Mouse (Mus musculus) heart, postnatal 4 days (tissue): ENCODE results near the gene Vmn2r34. TPM values are rescaled to one million over a fixed set of nuclear protein-coding genes. Genes with fewer than 3 reads are reported as not detected.
"Not testable (repeated sequence)": the region's sequence is repeated elsewhere in the genome, so short reads cannot be mapped to it uniquely, and the experiment has no call there.

Experiments
- DNase-seq: peaks from one replicate; pipeline ENCODE4 v3.0.0; 2021
- total RNA-seq, 2 experiments: library from RNA; stranded (reverse); gene quantifications; 2 replicates each; pipeline ENCODE4 v1.2.3; 2021

Vmn2r34 gene
- not detected for total RNA-seq

GRCm38 (mm10) chr7:7689413-7689812, at the start of gene Vmn2r34:
Gene Vmn2r34 (minus strand): TSS chr7:7689513.
- DNase-seq: not testable (repeated sequence)

- not testable (repeated sequence) for DNase-seq
Observed at GRCm38 (mm10) chr7:7674032-7674431, 15.3 kb downstream of the Vmn2r34 start.

Other genes starting within 250 kb of the Vmn2r34 start
- gene Vmn2r32, start 209.5 kb downstream of the Vmn2r34 start, total RNA-seq: not detected
- not detected for gene Vmn2r33, start 122.7 kb downstream of the Vmn2r34 start, total RNA-seq
- not detected for gene Vmn2r35, start 130.4 kb upstream of the Vmn2r34 start, total RNA-seq
- not detected for gene Vmn2r36, start 213.0 kb upstream of the Vmn2r34 start, total RNA-seq